Mouse (Mus musculus) kidney, postnatal 0 days (tissue): Measurements from ENCODE around the gene Pfdn2. TPM values are rescaled to one million over a fixed set of nuclear protein-coding genes. Genes with fewer than 3 reads are reported as not detected.

Experiments used
- ATAC-seq: fragments of 200-750 bp; cut with Nextera tagmentation; replicated peaks from 2 replicates; pipeline ENCODE4 v1.8.0; 2017; ENCODE audit warnings: low read depth, moderate number of reproducible peaks, moderate TSS enrichment, moderate library complexity; ENCODE audit not compliant: low FRiP score
- DNase-seq: peaks from one replicate; pipeline ENCODE4 v3.0.0-alpha.2; 2016; ENCODE audit warnings: low spot score
- H3K27ac ChIP-seq: fragments of 300-500 bp; sonication (generic); 2 replicates; pipeline ENCODE4 v1.5.1; 2014; ENCODE audit warnings: mild to moderate bottlenecking
- H3K27me3 ChIP-seq: fragments of 300-500 bp; sonication (generic); 2 replicates; pipeline ENCODE4 v1.6.1; 2014; ENCODE audit warnings: low read length, mixed read lengths; ENCODE audit not compliant: insufficient read depth
- H3K36me3 ChIP-seq: fragments of 300-500 bp; sonication (generic); 2 replicates; pipeline ENCODE4 v1.6.1; 2014; ENCODE audit warnings: low read length, mixed read lengths; ENCODE audit not compliant: insufficient read depth
- H3K4me1 ChIP-seq: fragments of 300-500 bp; sonication (generic); replicated peaks from 2 replicates; pipeline ENCODE4 v1.6.1; 2014; ENCODE audit warnings: antibody characterized with exemption, low read length, mixed read lengths; ENCODE audit not compliant: insufficient read depth
- H3K4me2 ChIP-seq: fragments of 300-500 bp; sonication (generic); 2 replicates; pipeline ENCODE4 v1.6.1; 2014; ENCODE audit warnings: mild to moderate bottlenecking, low read length, moderate library complexity, mixed read lengths
- H3K4me3 ChIP-seq: fragments of 300-500 bp; sonication (generic); replicated peaks from 2 replicates; pipeline ENCODE4 v1.5.1; 2014; ENCODE audit warnings: low read depth, low read length
- H3K9ac ChIP-seq: fragments of 300-500 bp; sonication (generic); 2 replicates; pipeline ENCODE4 v1.6.1; 2014; ENCODE audit warnings: low read depth, low read length
- H3K9me3 ChIP-seq: fragments of 300-500 bp; sonication (generic); replicated peaks from 2 replicates; pipeline ENCODE4 v1.6.1; 2016; ENCODE audit warnings: low read length, inconsistent platforms, mixed read lengths
- CTCF ChIP-seq: IDR thresholded peaks from 2 replicates; pipeline ENCODE4 v1.5.1; 2016; ENCODE audit warnings: antibody characterized with exemption, low read depth, mild to moderate bottlenecking, moderate library complexity
- WGBS: fragments of 180-500 bp; shearing (Covaris S2); extraction: QIAGEN DNeasy Blood & Tissue Kit; methylation state at CpG from one replicate; pipeline ENCODE4 v1.1.7; 2014; 5-methylcytosine and 5-hydroxymethylcytosine counted together
- polyA plus RNA-seq: library from polyadenylated mRNA; unstranded; fragments of >200 nt; fragmentation: Nextera tagmentation; extraction: Ambion mirVana; gene quantifications from 2 replicates; pipeline ENCODE4 v1.2.1, GENCODE M21; 2015

Gene Pfdn2
- polyA plus RNA-seq, 1 experiment from 2014 or later: 92.1 TPM

DNA sequence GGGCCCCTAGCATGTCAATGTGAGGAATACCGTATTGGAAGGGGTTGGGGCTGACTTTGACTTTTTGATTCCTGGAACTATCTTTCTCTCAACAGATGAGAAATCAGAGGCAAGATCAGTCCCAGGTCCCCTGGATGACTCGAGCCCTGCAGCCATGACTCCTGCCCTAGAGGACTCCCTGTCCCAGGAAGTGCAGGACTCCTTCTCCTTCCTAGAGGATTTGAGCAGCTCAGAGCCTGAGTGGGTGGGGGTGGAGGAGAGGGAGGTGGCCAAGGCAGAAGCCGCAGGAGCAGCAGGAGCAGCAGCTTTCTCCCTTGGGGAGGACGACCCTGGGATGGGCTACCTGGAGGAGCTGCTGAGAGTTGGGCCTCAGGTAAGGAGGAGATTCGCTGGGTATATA lies 61.8 kb downstream of the Pfdn2 start:
- DNase-seq: no peak

More for the DNA sequence above, 61.8 kb downstream of the Pfdn2 start:
- H3K4me1 ChIP-seq: no peaks in the 10 kb centered on the region
- 74% methylated on average over 5 of the region's 5 CpGs for WGBS
- no peak overlapping the region for H3K9ac ChIP-seq
- H3K27me3 ChIP-seq: no peaks in the 10 kb centered on the region
- no peaks in the 10 kb centered on the region for H3K9me3 ChIP-seq
- no peak overlapping the region for H3K4me3 ChIP-seq
- no peaks in the 10 kb centered on the region for H3K36me3 ChIP-seq
- H3K4me2 ChIP-seq: no peak overlapping the region
- no peak for TF ChIP-seq CTCF
- no peak for ATAC-seq
- no peak overlapping the region for H3K27ac ChIP-seq

Other genes with a start within 250 kb of the Pfdn2 start
- gene Cfap126, start 231.8 kb upstream of the Pfdn2 start, polyA plus RNA-seq: 4.6 TPM in 2 replicates
- 381 and 403 TPM in 2 replicates for gene Sdhc, start 195.1 kb upstream of the Pfdn2 start, polyA plus RNA-seq
- gene Mpz, start 195.0 kb upstream of the Pfdn2 start, polyA plus RNA-seq: 0.77 and 1.2 TPM in 2 replicates
- gene Pcp4l1, start 149.4 kb upstream of the Pfdn2 start, polyA plus RNA-seq: 8.9 and 9.9 TPM in 2 replicates
- gene Nr1i3, start 131.7 kb upstream of the Pfdn2 start, polyA plus RNA-seq: 1.1 and 1.7 TPM in 2 replicates
- 32.3 and 32.4 TPM in 2 replicates for gene Tomm40l, start 123.2 kb upstream of the Pfdn2 start, polyA plus RNA-seq
- gene Apoa2, start 120.6 kb upstream of the Pfdn2 start, polyA plus RNA-seq: 20.2 and 21.1 TPM in 2 replicates
- gene Fcer1g, start 111.3 kb upstream of the Pfdn2 start, polyA plus RNA-seq: 38.8 and 50.1 TPM in 2 replicates
- gene Adamts4, start 95.2 kb upstream of the Pfdn2 start, polyA plus RNA-seq: 5.2 and 7.0 TPM in 2 replicates
- 375 and 405 TPM in 2 replicates for gene Ndufs2, start 94.3 kb upstream of the Pfdn2 start, polyA plus RNA-seq
- gene B4galt3, start 75.3 kb upstream of the Pfdn2 start, polyA plus RNA-seq: 63.9 and 72.0 TPM in 2 replicates
- gene Ppox, start 64.5 kb upstream of the Pfdn2 start, polyA plus RNA-seq: 46.4 and 48.2 TPM in 2 replicates
- 59.4 and 63.3 TPM in 2 replicates for gene Usp21, start 57.7 kb upstream of the Pfdn2 start, polyA plus RNA-seq
- gene Ufc1, start 50.6 kb upstream of the Pfdn2 start, polyA plus RNA-seq: 133 and 136 TPM in 2 replicates
- gene Dedd, start 16.5 kb upstream of the Pfdn2 start, polyA plus RNA-seq: 43.9 and 46.0 TPM in 2 replicates
- gene Nit1, start within 50 bp of the Pfdn2 start, polyA plus RNA-seq: 59.8 and 64.4 TPM in 2 replicates
- gene Klhdc9, start 15.1 kb downstream of the Pfdn2 start, polyA plus RNA-seq: 5.7 and 6.4 TPM in 2 replicates
- 3.7 and 3.8 TPM in 2 replicates for gene Nectin4, start 24.4 kb downstream of the Pfdn2 start, polyA plus RNA-seq
- gene Arhgap30, start 43.3 kb downstream of the Pfdn2 start, polyA plus RNA-seq: 0.83 and 0.99 TPM in 2 replicates
- gene Usf1, start 65.6 kb downstream of the Pfdn2 start, polyA plus RNA-seq: 64.0 and 73.0 TPM in 2 replicates
- gene Tstd1, start 73.2 kb downstream of the Pfdn2 start, polyA plus RNA-seq: 3.6 and 4.8 TPM in 2 replicates
- gene F11r, start 91.9 kb downstream of the Pfdn2 start, polyA plus RNA-seq: 93.0 and 114 TPM in 2 replicates
- gene Alyref2, start 157.8 kb downstream of the Pfdn2 start, polyA plus RNA-seq: 14.8 and 14.9 TPM in 2 replicates
- not detected in 2 replicates for gene Itln1, start 189.6 kb downstream of the Pfdn2 start, polyA plus RNA-seq
- gene Cd244a, start 213.5 kb downstream of the Pfdn2 start, polyA plus RNA-seq: 0.08 and 0.20 TPM in 2 replicates